Mouse (Mus musculus) right cerebral cortex, adult 2 months (tissue): ENCODE measurements at regions not wholly inside any gene's neighbourhood (a gene's known extent, or its start where the extent isn't known, plus 50 kb on each side); places are given as distances from the start of the nearest gene placed in this dataset.
A peak's percentile ranks its signal among the peaks of the same experiment; 100 is the strongest.
"Not testable (repeated sequence)": the region's sequence is repeated elsewhere in the genome, so short reads cannot be mapped to it uniquely, and the experiment has no call there.

Experiments
- DNase-seq, 2 experiments: peaks; one replicate each; pipeline ENCODE4 v3.0.0; 2021 to 2022; ENCODE audit warnings: low spot score in 2 of 2

DNA sequence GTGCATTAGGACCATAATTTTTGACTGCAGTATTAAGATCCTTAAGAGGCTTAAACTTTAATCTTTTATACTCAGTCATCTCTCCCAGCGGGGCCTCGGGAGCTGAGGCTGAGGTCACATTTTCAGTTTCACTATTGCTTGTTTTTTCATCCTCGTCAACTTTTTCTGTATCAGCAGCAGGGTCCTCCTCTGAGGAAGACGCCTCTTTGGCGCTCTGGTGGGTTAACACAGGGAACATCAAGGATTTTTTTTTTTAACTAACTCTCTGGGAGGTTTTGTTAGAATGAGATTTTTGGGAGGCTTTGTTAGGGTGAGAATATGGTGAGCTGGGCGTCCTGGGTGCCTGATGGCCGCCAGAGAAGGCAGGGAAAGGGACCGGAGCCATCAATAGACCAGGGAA is 633.6 kb downstream of the Jrkl start:
- DNase-seq = not testable (repeated sequence)

DNA sequence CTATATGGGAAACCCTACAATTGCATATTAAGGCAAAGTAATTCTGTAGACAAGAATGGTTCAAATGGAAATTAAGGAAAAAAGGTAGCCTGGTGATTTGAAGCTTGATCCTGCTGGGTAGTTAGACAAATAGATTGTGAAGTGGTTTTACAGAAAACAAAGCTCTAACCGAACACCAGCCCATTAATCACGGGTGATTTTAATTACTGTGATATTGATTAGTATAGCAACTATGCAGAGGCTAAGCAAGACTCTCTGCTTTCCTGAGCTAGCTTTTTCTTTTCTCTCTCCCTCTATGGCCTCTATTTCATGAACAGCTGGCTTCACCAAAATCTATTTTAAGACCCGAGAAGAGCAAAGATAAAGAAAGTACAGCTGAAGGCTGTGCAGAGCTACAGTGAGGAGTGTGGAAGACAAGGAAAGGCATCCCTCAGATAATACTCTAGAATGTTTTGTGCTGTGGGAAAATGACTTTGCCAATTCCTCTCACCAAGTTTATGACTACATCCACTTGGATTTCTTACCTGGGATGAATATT is 647.4 kb downstream of the Jrkl start:
- DNase-seq = peak in 1 of 2 experiments; percentile 3

DNA sequence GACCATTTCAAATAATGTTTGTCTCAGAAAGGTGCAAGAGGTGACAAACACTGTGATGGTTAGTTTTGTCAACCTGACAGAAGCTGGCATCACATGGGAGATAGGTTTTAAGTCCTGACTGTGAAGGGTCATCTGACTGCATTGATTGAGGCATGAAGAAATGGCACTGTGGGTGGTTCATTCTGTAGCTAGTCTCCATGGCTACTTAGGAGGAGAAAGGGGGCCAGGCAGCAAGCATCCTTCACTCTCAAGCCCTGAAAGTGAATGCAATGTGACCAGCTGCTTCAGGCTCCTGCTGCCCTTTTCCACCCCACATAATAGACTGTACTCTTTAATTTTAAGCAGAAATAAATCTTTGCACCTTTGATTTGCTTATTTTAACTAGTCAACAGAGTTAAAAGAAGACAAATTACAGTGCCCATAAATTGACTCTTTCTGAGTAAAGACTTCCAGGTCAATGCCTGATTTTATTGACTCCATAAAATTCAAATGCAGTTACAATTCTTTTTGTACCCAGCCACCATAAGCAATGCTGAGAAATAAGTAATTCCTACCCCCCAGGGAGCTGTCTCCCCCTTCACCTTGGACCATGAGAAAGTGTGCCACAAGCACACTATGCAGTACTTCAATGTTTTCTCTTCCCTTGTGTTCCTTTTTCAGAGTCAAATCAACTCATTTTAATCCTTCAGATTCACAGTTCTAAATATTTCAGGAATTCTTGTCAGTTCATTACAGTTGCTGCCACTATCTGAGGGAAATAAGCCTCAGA is 658.2 kb downstream of the Jrkl start:
- no peak for DNase-seq
